Mouse (Mus musculus): ENCODE results near the gene Olfr894. TPM values are rescaled to one million over a fixed set of nuclear protein-coding genes. Genes with fewer than 3 reads are reported as not detected.
"Not testable (repeated sequence)": the region's sequence is repeated elsewhere in the genome, so short reads cannot be mapped to it uniquely, and the experiment has no call there.

Olfr894 gene
- not detected for total RNA-seq (2022)

DNA sequence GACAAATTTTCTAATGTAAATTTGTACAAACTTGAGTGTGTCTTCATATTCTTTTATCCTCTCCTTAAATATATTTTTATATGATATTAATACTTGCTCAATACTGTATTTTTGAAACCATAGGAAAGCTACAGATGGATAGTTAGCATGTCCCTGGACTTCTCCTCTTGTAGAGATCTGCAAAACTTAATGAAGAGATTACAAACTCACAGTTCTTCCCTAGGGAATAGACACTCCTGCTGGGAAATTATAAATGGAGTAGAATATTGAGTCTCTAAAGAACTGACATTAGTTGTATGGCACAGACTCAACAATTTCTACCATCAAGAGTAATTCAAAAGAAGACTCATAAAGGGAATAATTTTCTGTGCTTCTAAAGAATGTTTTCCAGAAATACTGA is at the start of gene Olfr894:
Gene Olfr894, plus strand, starts transcription at position 301 of the 400 bp plus-strand sequence.
- DNase-seq (ENCODE audit: low spot score in 2 of 2) = no peak

DNA sequence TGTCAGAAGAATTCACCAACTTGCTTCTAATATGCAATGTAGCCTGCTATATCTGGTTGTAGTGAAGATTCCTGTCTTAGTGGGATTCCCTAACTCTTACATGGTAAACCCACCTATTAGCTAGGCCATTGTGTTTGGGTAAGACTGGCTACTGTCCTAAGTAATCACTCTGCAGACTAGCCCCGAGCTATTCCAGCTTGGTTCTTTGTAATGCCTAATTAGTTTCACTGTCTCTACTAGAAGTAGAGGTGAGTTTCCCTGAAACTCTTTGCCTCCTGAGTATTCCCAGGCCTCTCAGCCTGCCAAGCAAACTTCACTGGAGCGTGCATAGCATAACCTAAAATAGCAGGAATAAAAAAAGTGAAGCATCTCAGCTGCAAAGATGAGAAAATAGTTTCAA is 49.5 kb upstream of the Olfr894 start:
- not testable (repeated sequence) for DNase-seq (ENCODE audit: low spot score in 2 of 2)

DNA sequence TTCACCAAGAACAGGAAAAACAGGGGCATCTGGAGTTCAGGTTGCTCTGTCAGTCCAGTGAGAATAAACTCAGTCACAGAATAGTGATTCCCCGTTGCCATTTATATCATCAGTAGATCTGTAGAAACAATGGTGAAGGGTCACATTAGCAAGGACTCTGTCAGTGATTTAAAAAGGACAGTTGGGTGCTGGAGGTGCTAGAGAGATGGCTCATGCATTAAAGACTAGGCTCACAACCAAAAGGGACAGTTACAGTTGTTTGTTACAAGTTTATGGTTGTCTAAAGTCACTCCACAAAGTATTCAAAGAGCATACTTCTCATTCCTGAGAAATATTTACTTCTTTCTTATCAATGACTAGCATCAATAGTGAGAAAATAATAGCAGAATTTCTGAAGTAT is 37.1 kb upstream of the Olfr894 start, which contains the start of gene Olfr891:
Gene Olfr891, minus strand, starts transcription at position 101 of the 400 bp plus-strand sequence.
- DNase-seq (ENCODE audit: low spot score in 2 of 2) = no peak

DNA sequence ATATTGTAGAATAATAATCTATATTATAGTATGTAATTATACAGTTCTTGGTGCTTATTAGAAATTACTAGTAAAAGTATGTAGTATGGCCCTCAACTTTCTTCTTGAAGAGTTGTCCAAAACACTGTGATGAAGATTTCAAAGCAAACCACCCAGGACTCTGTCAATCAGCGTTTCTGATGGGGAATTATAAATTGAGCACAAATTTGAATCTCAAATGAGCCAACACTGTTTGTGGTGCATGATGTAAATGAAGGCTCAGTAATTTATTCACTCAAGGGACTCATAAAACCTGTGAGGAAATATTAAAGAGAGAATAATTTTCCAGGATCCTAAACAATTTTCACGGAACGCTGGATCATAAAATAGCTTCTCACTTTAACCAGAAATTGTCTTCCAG is 9.8 kb upstream of the Olfr894 start, which contains the start of gene Olfr893:
Gene Olfr893, plus strand, starts transcription at position 301 of the 400 bp plus-strand sequence.
- DNase-seq (ENCODE audit: low spot score in 2 of 2) = no peak

DNA sequence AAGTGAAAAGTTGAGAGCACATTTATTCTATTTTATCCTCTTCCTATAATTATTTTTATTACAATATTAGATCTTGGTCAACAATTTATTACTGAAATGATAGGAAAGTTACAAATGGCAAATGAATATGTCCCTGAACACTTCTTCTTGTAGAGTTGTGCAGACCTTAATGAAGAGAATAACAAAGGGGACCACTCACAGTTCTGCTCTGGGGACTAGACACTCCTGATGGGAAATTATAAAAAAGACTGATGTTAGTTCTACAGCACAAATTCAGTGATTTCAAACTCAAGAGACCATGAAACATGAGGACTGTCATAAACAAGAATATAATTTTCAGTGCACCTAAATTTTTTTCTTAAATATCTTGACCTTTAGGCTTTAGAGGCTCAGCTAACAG is 34.6 kb downstream of the Olfr894 start, which contains the start of gene Olfr143:
Gene Olfr143, plus strand, starts transcription at position 301 of the 400 bp plus-strand sequence.
- no peak for DNase-seq (ENCODE audit: low spot score in 2 of 2)

DNA sequence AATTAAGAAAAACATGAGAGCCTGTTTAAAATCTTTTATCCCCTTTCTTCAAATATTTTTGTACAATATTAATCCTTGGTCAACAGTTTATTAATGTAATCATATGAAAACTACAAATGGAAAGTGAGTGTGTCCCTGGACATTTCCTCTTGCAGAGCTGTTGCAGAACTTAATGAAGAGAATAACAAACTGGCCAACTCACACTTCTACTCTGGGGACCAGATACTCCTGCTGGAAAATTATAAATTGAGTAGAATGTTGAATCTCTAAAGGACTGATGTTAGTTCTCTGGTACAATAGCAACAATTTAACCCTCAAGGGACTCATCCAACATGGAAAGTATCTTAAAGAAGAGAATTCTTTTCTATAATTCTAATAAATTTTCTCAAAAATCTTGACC is 49.7 kb downstream of the Olfr894 start, which contains the start of gene Olfr895:
Gene Olfr895, plus strand, starts transcription at position 301 of the 400 bp plus-strand sequence.
- DNase-seq (ENCODE audit: low spot score in 2 of 2) = no peak

Other genes with a start within 250 kb of the Olfr894 start
- gene Olfr881, start 226.2 kb upstream of the Olfr894 start, total RNA-seq (2022) = under 1 TPM in 1 of 4 experiments, not detected in 3; 0.09 TPM
- gene Olfr883, start 192.2 kb upstream of the Olfr894 start, total RNA-seq (2022) = not detected
- not detected for gene Olfr884, start 171.5 kb upstream of the Olfr894 start, total RNA-seq (2022)
- gene Olfr885, start 156.7 kb upstream of the Olfr894 start, total RNA-seq (2022) = not detected
- not detected for gene Olfr887, start 134.0 kb upstream of the Olfr894 start, total RNA-seq (2022)
- not detected for gene Olfr888, start 109.9 kb upstream of the Olfr894 start, total RNA-seq (2022)
- gene Olfr889, start 102.9 kb upstream of the Olfr894 start, total RNA-seq (2022) = not detected
- gene Olfr890, start 75.5 kb upstream of the Olfr894 start, total RNA-seq (2022) = not detected
- not detected for gene Olfr891, start 37.2 kb upstream of the Olfr894 start, total RNA-seq (2022)
- not detected for gene Olfr893, start 9.7 kb upstream of the Olfr894 start, total RNA-seq (2022)
- not detected for gene Olfr143, start 34.7 kb downstream of the Olfr894 start, total RNA-seq (2022)
- gene Olfr895, start 49.8 kb downstream of the Olfr894 start, total RNA-seq (2022) = not detected
- not detected for gene Olfr896-ps1, start 73.1 kb downstream of the Olfr894 start, total RNA-seq (2022)
- gene Olfr25, start 111.0 kb downstream of the Olfr894 start, total RNA-seq (2022) = not detected
- gene Olfr898, start 130.4 kb downstream of the Olfr894 start, total RNA-seq (2022) = not detected
- not detected for gene Olfr250, start 148.8 kb downstream of the Olfr894 start, total RNA-seq (2022)
- not detected for gene Olfr251, start 159.0 kb downstream of the Olfr894 start, total RNA-seq (2022)
- gene Olfr147, start 183.6 kb downstream of the Olfr894 start, total RNA-seq (2022) = not detected
- not detected for gene Olfr901, start 211.4 kb downstream of the Olfr894 start, total RNA-seq (2022)
- not detected for gene Olfr902, start 229.6 kb downstream of the Olfr894 start, total RNA-seq (2022)
- gene Olfr904, start 245.1 kb downstream of the Olfr894 start, total RNA-seq (2022) = not detected